Mouse (Mus musculus) ES-E14 (cell line): ENCODE data around the gene Sirt2.
A peak's percentile ranks its signal among the peaks of the same experiment; 100 is the strongest.

Source experiments
- MAFK ChIP-seq: IDR thresholded peaks from 2 replicates; pipeline ENCODE4 v1.6.1; 2014; ENCODE audit warnings: mild to moderate bottlenecking, low read depth, low read length, inconsistent platforms; ENCODE audit not compliant: insufficient read depth
- ZNF384 ChIP-seq: IDR thresholded peaks from 2 replicates; pipeline ENCODE4 v1.6.1; 2012; ENCODE audit warnings: low read depth, low read length, inconsistent platforms

DNA sequence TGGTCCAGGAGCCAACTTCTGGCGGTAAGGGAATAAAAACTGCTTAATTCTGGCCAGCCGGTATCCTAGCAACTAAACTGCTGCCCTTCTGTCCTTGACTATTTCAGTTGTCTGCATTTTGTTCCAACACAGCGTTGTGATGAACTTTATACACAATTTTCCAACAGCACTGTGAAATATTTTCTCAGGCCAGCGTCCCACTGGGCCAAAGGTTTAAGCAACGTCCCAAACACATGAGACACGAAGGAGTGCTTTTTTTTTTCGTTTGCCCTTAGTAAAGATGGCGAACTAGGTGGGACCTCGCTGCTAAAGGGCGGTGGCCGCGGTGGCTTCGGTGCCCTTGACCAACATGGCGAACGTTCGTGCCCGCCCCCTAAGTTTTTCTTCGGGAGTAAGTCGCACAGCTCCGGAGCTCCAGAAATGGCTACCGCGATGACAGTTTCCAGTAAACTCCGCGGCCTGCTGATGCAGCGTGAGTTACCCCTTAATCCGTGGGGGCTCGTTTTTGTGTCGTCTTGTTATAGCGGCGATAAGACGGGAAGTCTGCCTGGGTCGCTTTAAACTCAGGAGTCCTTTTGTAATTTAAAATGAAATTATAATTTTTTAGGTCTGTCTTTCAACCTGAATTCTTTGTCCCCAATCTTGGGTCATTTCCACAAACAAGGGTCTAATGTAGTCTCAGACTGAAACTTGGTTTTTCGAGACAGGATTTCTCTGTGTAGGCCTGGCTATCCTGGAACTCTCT lies 58.6 kb downstream of the Sirt2 start, which contains the start of gene Ech1:
- no peak for TF ChIP-seq MAFK
- TF ChIP-seq ZNF384, result peak; percentile 98
